Mouse (Mus musculus): ENCODE results near the gene Fndc9. TPM values are rescaled to one million over a fixed set of nuclear protein-coding genes. Genes with fewer than 3 reads are reported as not detected.

Fndc9 gene
- polyA plus RNA-seq, 1 experiment from 2014 or later, result 0.09 TPM

DNA sequence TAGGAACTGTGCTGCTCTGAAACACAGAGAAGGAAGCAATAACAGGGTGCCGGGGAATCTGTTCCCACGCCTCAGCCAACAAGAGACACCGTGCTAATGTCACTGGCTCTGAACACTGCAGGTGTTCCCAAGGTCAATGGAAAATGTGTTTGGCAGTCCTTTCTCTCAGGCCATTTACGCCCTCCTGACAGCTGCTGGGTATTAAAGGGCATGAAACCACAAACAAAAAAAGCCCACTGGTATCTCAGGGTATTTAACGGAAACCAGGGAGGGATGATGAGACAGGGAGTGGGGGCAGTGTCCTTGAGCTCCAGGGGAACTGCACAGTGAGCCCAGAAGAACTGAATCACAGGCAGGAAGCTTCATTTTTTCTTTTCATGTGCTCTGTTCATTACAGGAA is 42.8 kb downstream of the Fndc9 start:
- Histone ChIP-seq H3K9me3 (no peaks in the 10 kb centered on the region), H3K4me1 (no peaks in the 10 kb centered on the region), H3K4me2 (no peak overlapping the region), H3K9ac (no peak overlapping the region), H3K36me3 (0 out of 2 replicates have a peak, but pooled peaks cover 3% of the 10 kb centered on the region), H3K27ac (replicated peaks) (no peak overlapping the region), H3K4me3 (no peak overlapping the region), H3K27me3 (replicated peaks) (no peaks in the 10 kb centered on the region)
- no peak for ATAC-seq (ENCODE audit: extremely low read depth, insufficient number of reproducible peaks, low FRiP score, low TSS enrichment)
- WGBS, result 72% methylated on average over 5 of the region's 5 CpGs

DNA sequence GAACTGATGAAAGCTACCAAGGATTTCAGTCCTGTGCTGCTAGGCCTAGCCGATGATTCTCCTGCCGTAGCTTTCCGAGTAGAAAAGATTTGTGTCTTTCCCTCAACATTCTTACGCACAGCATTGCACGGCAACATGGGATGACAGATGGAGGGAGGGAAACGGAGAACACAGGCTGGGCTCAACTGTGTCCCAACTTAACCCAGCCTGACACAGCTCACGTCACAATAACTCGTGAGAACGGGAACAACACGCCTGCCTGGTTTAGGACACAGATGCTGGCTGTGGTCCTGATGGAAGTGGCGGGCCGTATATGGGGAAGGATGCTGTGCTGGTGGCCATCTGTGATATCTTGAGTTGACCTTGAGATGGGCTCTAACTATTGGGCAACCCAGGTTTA is 43.4 kb downstream of the Fndc9 start:
- no peak for ATAC-seq (ENCODE audit: extremely low read depth, insufficient number of reproducible peaks, low FRiP score, low TSS enrichment)
- Histone ChIP-seq H3K4me1 (no peaks in the 10 kb centered on the region), H3K27ac (replicated peaks) (no peak overlapping the region), H3K36me3 (0 out of 2 replicates have a peak, but pooled peaks cover 3% of the 10 kb centered on the region), H3K4me3 (no peak overlapping the region), H3K4me2 (no peak overlapping the region), H3K9ac (no peak overlapping the region), H3K9me3 (no peaks in the 10 kb centered on the region), H3K27me3 (replicated peaks) (no peaks in the 10 kb centered on the region)
- WGBS, result 87% methylated on average over 12 of the region's 12 CpGs

DNA sequence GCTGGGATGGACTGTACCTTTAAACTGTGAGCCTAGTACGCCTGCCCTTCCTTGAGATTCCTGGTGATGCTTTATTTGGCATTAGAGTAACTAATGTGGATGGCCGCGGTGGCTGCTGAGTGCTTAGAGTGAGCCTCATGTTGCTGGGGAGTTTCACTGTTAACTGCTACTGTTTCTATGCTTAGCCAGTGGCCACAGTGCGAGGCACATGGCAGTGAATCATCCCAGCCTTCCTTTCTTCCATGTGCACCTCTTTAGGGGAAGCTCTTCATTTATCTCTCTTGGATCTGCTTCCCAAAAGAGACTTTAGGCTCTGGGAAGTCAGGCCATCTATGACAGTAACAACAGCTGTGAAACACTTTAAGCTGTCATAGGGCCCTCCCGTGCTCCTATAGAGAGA is 47.3 kb downstream of the Fndc9 start:
- no peak overlapping the region for H3K4me2 ChIP-seq
- H3K27ac ChIP-seq (replicated peaks), result no peak overlapping the region
- no peak overlapping the region for H3K4me3 ChIP-seq
- 0 out of 2 replicates have a peak, but pooled peaks cover 4% of the 10 kb centered on the region for H3K4me1 ChIP-seq
- 77% methylated on average over 5 of the region's 5 CpGs for WGBS
- ATAC-seq (ENCODE audit: extremely low read depth, insufficient number of reproducible peaks, low FRiP score, low TSS enrichment), result no peak
- H3K36me3 ChIP-seq, result no peaks in the 10 kb centered on the region
- no peak overlapping the region for H3K9ac ChIP-seq
- H3K27me3 ChIP-seq (replicated peaks), result no peaks in the 10 kb centered on the region
- H3K9me3 ChIP-seq, result no peaks in the 10 kb centered on the region

DNA sequence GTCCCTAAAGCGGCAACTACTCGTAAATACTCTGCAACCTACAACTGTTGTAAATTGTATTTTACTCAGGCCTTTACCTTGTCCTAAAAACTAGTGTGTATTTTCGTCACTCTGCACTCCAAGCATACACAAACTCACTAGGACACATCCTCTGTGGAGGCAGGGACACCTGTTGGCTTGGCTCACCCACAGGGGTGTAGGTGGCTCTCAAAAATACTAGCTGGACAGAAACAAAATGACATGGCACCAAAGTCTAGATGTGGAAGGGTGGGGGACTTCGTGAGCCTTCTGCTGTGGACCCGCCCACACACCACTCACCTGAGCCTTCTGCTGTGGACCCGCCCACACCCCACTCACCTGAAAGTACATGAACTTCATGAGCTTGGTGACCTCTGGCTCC is 48.5 kb downstream of the Fndc9 start:
- Histone ChIP-seq H3K9me3 (no peaks in the 10 kb centered on the region), H3K36me3 (no peaks in the 10 kb centered on the region), H3K27ac (replicated peaks) (no peak overlapping the region), H3K27me3 (replicated peaks) (no peaks in the 10 kb centered on the region), H3K4me3 (no peak overlapping the region), H3K4me1 (0 out of 2 replicates have a peak, but pooled peaks cover 4% of the 10 kb centered on the region), H3K4me2 (no peak overlapping the region), H3K9ac (no peak overlapping the region)
- no peak for ATAC-seq (ENCODE audit: extremely low read depth, insufficient number of reproducible peaks, low FRiP score, low TSS enrichment)
- WGBS, result 84% methylated on average over 6 of the region's 6 CpGs

DNA sequence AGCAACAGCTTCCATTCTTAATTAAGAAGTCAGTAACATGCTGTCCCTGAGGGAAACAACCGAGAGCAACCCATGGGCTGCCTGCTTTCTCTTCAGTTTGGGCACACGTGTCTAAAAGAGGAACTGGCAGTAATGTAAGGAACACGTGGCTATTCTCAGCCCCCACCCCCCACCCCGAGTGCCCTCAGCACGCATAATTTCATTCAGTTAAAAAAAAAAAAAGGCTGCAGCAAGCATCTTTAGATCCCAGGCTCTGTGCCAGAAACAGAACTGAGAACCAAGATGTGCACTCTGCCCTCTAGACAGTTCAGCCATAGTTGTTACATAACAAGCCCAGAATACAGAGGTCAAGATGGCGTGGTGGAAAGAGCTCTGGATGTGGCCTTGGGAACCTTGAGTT is 51.5 kb downstream of the Fndc9 start:
- Histone ChIP-seq H3K36me3 (peaks cover 6% of the 10 kb centered on the region; the same call in 1 of the 2 replicates), H3K27me3 (replicated peaks) (no peaks in the 10 kb centered on the region), H3K4me1 (0 out of 2 replicates have a peak, but pooled peaks cover 4% of the 10 kb centered on the region), H3K4me2 (no peak overlapping the region), H3K9ac (no peak overlapping the region), H3K9me3 (no peaks in the 10 kb centered on the region), H3K27ac (replicated peaks) (no peak overlapping the region), H3K4me3 (no peak overlapping the region)
- no peak for ATAC-seq (ENCODE audit: extremely low read depth, insufficient number of reproducible peaks, low FRiP score, low TSS enrichment)
- 48% methylated on average over 6 of the region's 6 CpGs for WGBS

DNA sequence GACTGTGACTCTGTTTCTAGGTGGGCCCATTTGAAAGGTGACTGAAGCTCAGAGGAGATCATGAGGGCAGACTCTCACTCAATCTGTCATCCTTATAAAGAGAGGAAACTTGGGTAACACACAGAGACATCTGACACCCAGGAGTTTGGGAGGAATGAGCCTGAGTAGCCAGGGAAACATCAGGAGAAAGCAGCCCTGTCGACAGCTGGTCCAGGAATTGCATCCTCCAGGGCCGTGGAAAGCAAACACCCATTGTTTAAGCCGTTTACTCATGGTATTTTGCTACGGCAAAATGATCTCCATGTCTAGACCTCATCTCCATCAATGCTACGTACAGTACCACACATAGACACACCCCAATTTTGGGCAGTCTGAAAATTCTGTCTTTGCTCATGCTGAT is 52.8 kb downstream of the Fndc9 start:
- 57% methylated on average over 5 of the region's 5 CpGs for WGBS
- no peak overlapping the region for H3K4me3 ChIP-seq
- no peak for ATAC-seq (ENCODE audit: extremely low read depth, insufficient number of reproducible peaks, low FRiP score, low TSS enrichment)
- peaks cover 6% of the 10 kb centered on the region; the same call in 1 of the 2 replicates for H3K36me3 ChIP-seq
- no peaks in the 10 kb centered on the region for H3K9me3 ChIP-seq
- H3K9ac ChIP-seq, result no peak overlapping the region
- no peak overlapping the region for H3K27ac ChIP-seq (replicated peaks)
- H3K4me2 ChIP-seq, result no peak overlapping the region
- no peaks in the 10 kb centered on the region for H3K27me3 ChIP-seq (replicated peaks)
- H3K4me1 ChIP-seq, result 0 out of 2 replicates have a peak, but pooled peaks cover 4% of the 10 kb centered on the region

DNA sequence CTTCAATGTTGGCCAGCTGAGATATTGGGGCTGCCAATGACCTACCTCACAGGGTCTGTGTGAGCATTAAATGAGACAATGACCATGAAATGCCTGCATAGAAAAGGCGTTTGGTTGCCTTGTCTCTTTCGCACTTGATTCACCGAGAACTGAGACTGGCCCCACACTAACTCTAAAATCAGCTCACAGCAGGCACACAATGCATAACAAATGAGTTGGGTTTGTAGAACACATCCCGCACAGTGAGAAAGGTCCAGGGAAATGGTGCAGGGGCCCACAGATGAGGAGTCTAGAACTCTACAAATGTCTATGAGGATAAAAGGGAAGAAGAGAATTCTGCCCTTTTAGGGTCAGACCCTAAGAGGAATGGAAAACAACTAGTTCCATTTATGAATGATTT is 53.7 kb downstream of the Fndc9 start:
- H3K27ac ChIP-seq (replicated peaks), result no peak overlapping the region
- no peak overlapping the region for H3K9ac ChIP-seq
- 78% methylated on average over 4 of the region's 4 CpGs for WGBS
- H3K4me3 ChIP-seq, result no peak overlapping the region
- H3K27me3 ChIP-seq (replicated peaks), result no peaks in the 10 kb centered on the region
- peaks cover 6% of the 10 kb centered on the region; the same call in 1 of the 2 replicates for H3K36me3 ChIP-seq
- 0 out of 2 replicates have a peak, but pooled peaks cover 4% of the 10 kb centered on the region for H3K4me1 ChIP-seq
- no peak overlapping the region for H3K4me2 ChIP-seq
- ATAC-seq (ENCODE audit: extremely low read depth, insufficient number of reproducible peaks, low FRiP score, low TSS enrichment), result no peak
- no peaks in the 10 kb centered on the region for H3K9me3 ChIP-seq

Other genes with a start within 250 kb of the Fndc9 start
- gene Gm12166, start 183.2 kb upstream of the Fndc9 start, polyA plus RNA-seq (2015; fragmentation: Nextera tagmentation; extraction: Ambion mirVana), result 4.8 and 5.3 TPM in 2 replicates
- 24.2 and 24.7 TPM in 2 replicates for gene Adam19, start 179.5 kb upstream of the Fndc9 start, polyA plus RNA-seq (2015; fragmentation: Nextera tagmentation; extraction: Ambion mirVana)
- gene Nipal4, start 69.0 kb upstream of the Fndc9 start, polyA plus RNA-seq (2015; fragmentation: Nextera tagmentation; extraction: Ambion mirVana), result 13.0 TPM in 2 replicates
- 5.3 and 5.4 TPM in 2 replicates for gene Cyfip2, start 77.3 kb downstream of the Fndc9 start, polyA plus RNA-seq (2015; fragmentation: Nextera tagmentation; extraction: Ambion mirVana)
- gene Itk, start 154.0 kb downstream of the Fndc9 start, polyA plus RNA-seq (2015; fragmentation: Nextera tagmentation; extraction: Ambion mirVana), result not detected in 2 replicates
- gene Fam71b, start 161.0 kb downstream of the Fndc9 start, polyA plus RNA-seq (2015; fragmentation: Nextera tagmentation; extraction: Ambion mirVana), result not detected in 2 replicates
- 47.5 and 53.2 TPM in 2 replicates for gene Med7, start 201.4 kb downstream of the Fndc9 start, polyA plus RNA-seq (2015; fragmentation: Nextera tagmentation; extraction: Ambion mirVana)
- gene Havcr2, start 219.4 kb downstream of the Fndc9 start, polyA plus RNA-seq (2015; fragmentation: Nextera tagmentation; extraction: Ambion mirVana), result 0.07 TPM in 1 of 2 replicates, not detected in the other